Mouse (Mus musculus) hindbrain, embryonic 11.5 days (tissue): Measurements from ENCODE around the gene Nol11. TPM values are rescaled to one million over a fixed set of nuclear protein-coding genes. Genes with fewer than 3 reads are reported as not detected.

Source experiments
- ATAC-seq: fragments of 200-750 bp; cut with Nextera tagmentation; 2 replicates; pipeline ENCODE4 v1.8.0; 2017; ENCODE audit warnings: mild to moderate bottlenecking, moderate TSS enrichment, moderate library complexity; ENCODE audit not compliant: low FRiP score
- DNase-seq: peaks from one replicate; pipeline ENCODE4 v3.0.0-alpha.2; 2015; ENCODE audit warnings: low spot score
- H3K27ac ChIP-seq: fragments of 300-500 bp; sonication (generic); 2 replicates; pipeline ENCODE4 v1.5.1; 2014; ENCODE audit warnings: mild to moderate bottlenecking, low read depth, low read length
- H3K27me3 ChIP-seq: fragments of 300-500 bp; sonication (generic); 2 replicates; pipeline ENCODE4 v1.6.1; 2014; ENCODE audit warnings: mild to moderate bottlenecking, low read length, moderate library complexity, mixed read lengths; ENCODE audit not compliant: control insufficient read depth, insufficient read depth
- H3K36me3 ChIP-seq: fragments of 300-500 bp; sonication (generic); 2 replicates; pipeline ENCODE4 v1.6.1; 2014; ENCODE audit warnings: mild to moderate bottlenecking, low read length, moderate library complexity, mixed read lengths; ENCODE audit not compliant: control insufficient read depth, insufficient read depth
- H3K4me1 ChIP-seq: fragments of 300-500 bp; sonication (generic); replicated peaks from 2 replicates; pipeline ENCODE4 v1.6.1; 2014; ENCODE audit warnings: low read length, mixed read lengths; ENCODE audit not compliant: control insufficient read depth, insufficient read depth
- H3K4me2 ChIP-seq: fragments of 300-500 bp; sonication (generic); replicated peaks from 2 replicates; pipeline ENCODE4 v1.6.1; 2014; ENCODE audit warnings: mild to moderate bottlenecking, low read depth, low read length
- H3K4me3 ChIP-seq: fragments of 300-500 bp; sonication (generic); 2 replicates; pipeline ENCODE4 v1.5.1; 2014; ENCODE audit warnings: low read depth, low read length
- H3K9ac ChIP-seq: fragments of 300-500 bp; sonication (generic); 2 replicates; pipeline ENCODE4 v1.6.1; 2014; ENCODE audit warnings: low read depth, low read length
- H3K9me3 ChIP-seq: fragments of 300-500 bp; sonication (generic); 2 replicates; pipeline ENCODE4 v1.6.1; 2016; ENCODE audit warnings: low read length; ENCODE audit not compliant: control insufficient read depth
- WGBS: fragments of 180-500 bp; shearing (Covaris S2); extraction: QIAGEN DNeasy Blood & Tissue Kit; methylation state at CpG from one replicate; pipeline ENCODE4 v1.1.7; 2014; 5-methylcytosine and 5-hydroxymethylcytosine counted together
- polyA plus RNA-seq: library from polyadenylated mRNA; unstranded; fragments of >200 nt; fragmentation: Nextera tagmentation; extraction: Ambion mirVana; gene quantifications from 2 replicates; pipeline ENCODE4 v1.2.1, GENCODE M21; 2014

The Nol11 gene
- polyA plus RNA-seq, 1 experiment from 2014 or later, result 65.8 TPM

GRCm38 (mm10) chr11:107223667-107224214 is 34.6 kb upstream of the Nol11 start:
- WGBS, result 74% methylated on average over 8 of the region's 8 CpGs
- H3K4me1 ChIP-seq, result no peaks in the 10 kb centered on the region
- DNase-seq, result no peak

GRCm38 (mm10) chr11:107223169-107223561 is 34.0 kb upstream of the Nol11 start:
- H3K27ac ChIP-seq, result no peak overlapping the region
- H3K4me1 ChIP-seq, result no peaks in the 10 kb centered on the region
- ATAC-seq (no peak), DNase-seq (no peak)
- H3K9ac ChIP-seq, result no peak overlapping the region
- no peak overlapping the region for H3K4me3 ChIP-seq
- H3K36me3 ChIP-seq, result no peaks in the 10 kb centered on the region
- no peak overlapping the region for H3K4me2 ChIP-seq
- 81% methylated on average over 1 of the region's 1 CpGs for whole genome bisulfite sequencing
- no peaks in the 10 kb centered on the region for H3K9me3 ChIP-seq
- H3K27me3 ChIP-seq, result no peaks in the 10 kb centered on the region

More at GRCm38 (mm10) chr11:107223667-107224214, 34.6 kb upstream of the Nol11 start:
- H3K9me3 ChIP-seq, result no peaks in the 10 kb centered on the region
- H3K36me3 ChIP-seq, result no peaks in the 10 kb centered on the region
- no peak overlapping the region for H3K27ac ChIP-seq
- no peak overlapping the region for H3K4me2 ChIP-seq
- H3K27me3 ChIP-seq, result no peaks in the 10 kb centered on the region
- no peak overlapping the region for H3K9ac ChIP-seq
- no peak overlapping the region for H3K4me3 ChIP-seq
- no peak for ATAC-seq

DNA sequence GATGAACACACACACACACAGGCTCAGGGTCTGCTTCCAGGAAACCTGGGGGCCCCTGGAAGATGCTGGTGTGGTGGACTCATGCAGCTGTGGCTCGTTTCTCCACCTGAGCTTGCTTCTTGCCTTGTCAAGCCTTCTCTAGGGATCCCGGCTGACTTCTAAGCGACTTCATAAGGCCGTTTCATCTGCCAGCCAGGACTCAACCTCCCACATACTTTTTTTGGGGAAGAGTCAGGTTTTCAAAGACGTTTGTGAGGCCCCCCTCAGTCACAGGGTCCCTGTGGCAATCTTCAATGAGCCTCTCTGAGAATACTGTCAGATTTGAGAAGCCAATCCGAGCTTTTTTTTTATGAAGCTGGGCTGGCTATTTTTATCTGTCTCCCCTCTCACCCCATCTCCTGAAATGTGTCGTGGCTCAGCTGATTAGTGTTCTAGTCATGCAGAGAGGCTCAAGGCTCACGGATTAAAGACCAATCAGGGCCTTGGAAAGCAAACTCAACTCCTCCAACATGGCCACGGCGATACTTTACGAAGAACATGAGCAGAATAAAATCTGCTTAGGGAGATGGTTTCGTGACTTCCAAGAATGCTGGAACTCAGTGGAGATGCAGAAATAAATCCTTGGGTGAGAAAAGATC is 33.5 kb upstream of the Nol11 start:
- WGBS, result 77% methylated on average over 12 of the region's 12 CpGs
- Histone ChIP-seq H3K4me1 (no peaks in the 10 kb centered on the region), H3K36me3 (no peaks in the 10 kb centered on the region), H3K4me3 (no peak overlapping the region), H3K9ac (no peak overlapping the region), H3K27me3 (no peaks in the 10 kb centered on the region), H3K27ac (no peak overlapping the region), H3K9me3 (no peaks in the 10 kb centered on the region), H3K4me2 (no peak overlapping the region)
- no peak for DNase-seq
- ATAC-seq, result no peak

GRCm38 (mm10) chr11:107215111-107215510 is 25.9 kb upstream of the Nol11 start:
- H3K4me1 ChIP-seq, result no peaks in the 10 kb centered on the region
- DNase-seq, result no peak
- 86% methylated on average over 9 of the region's 9 CpGs for WGBS
- no peak overlapping the region for H3K9ac ChIP-seq
- no peaks in the 10 kb centered on the region for H3K27me3 ChIP-seq
- no peak for ATAC-seq
- 0 out of 2 replicates have a peak, but pooled peaks cover 2% of the 10 kb centered on the region for H3K36me3 ChIP-seq
- no peaks in the 10 kb centered on the region for H3K9me3 ChIP-seq
- H3K4me3 ChIP-seq, result no peak overlapping the region
- H3K27ac ChIP-seq, result no peak overlapping the region
- H3K4me2 ChIP-seq, result no peak overlapping the region

GRCm38 (mm10) chr11:107213745-107214144 is 24.6 kb upstream of the Nol11 start:
- 84% methylated on average over 5 of the region's 5 CpGs for WGBS
- Histone ChIP-seq H3K4me3 (no peak overlapping the region), H3K36me3 (0 out of 2 replicates have a peak, but pooled peaks cover 2% of the 10 kb centered on the region), H3K27ac (no peak overlapping the region), H3K9ac (no peak overlapping the region), H3K9me3 (no peaks in the 10 kb centered on the region), H3K4me2 (no peak overlapping the region), H3K4me1 (no peaks in the 10 kb centered on the region), H3K27me3 (no peaks in the 10 kb centered on the region)
- ATAC-seq, result no peak
- DNase-seq, result peak; percentile 58

GRCm38 (mm10) chr11:107209818-107210217 is 20.6 kb upstream of the Nol11 start:
- ATAC-seq, result no peak
- Histone ChIP-seq H3K4me3 (no peak overlapping the region), H3K4me2 (no peak overlapping the region), H3K4me1 (no peaks in the 10 kb centered on the region), H3K9me3 (no peaks in the 10 kb centered on the region), H3K27me3 (no peaks in the 10 kb centered on the region), H3K27ac (no peak overlapping the region), H3K36me3 (no peaks in the 10 kb centered on the region), H3K9ac (no peak overlapping the region)
- WGBS, result 87% methylated on average over 13 of the region's 13 CpGs
- DNase-seq, result no peak

- no peak overlapping the region for H3K27ac ChIP-seq
- H3K9ac ChIP-seq, result no peak overlapping the region
- WGBS, result 87% methylated on average over 11 of the region's 11 CpGs
- no peaks in the 10 kb centered on the region for H3K27me3 ChIP-seq
- H3K9me3 ChIP-seq, result no peaks in the 10 kb centered on the region
- H3K36me3 ChIP-seq, result no peaks in the 10 kb centered on the region
- H3K4me3 ChIP-seq, result no peak overlapping the region
- ATAC-seq (no peak), DNase-seq (no peak)
- H3K4me2 ChIP-seq, result no peak overlapping the region
- no peaks in the 10 kb centered on the region for H3K4me1 ChIP-seq
These were observed 12.6 kb upstream of the Nol11 start for GRCm38 (mm10) chr11:107201773-107202172.

- no peak overlapping the region for H3K9ac ChIP-seq
- no peak overlapping the region for H3K4me2 ChIP-seq
- no peak overlapping the region for H3K4me3 ChIP-seq
- H3K9me3 ChIP-seq, result no peaks in the 10 kb centered on the region
- H3K4me1 ChIP-seq, result no peaks in the 10 kb centered on the region
- no peak overlapping the region for H3K27ac ChIP-seq
- no peak for DNase-seq
- H3K27me3 ChIP-seq, result no peaks in the 10 kb centered on the region
- 88% methylated on average over 5 of the region's 5 CpGs for WGBS
- ATAC-seq, result no peak
- H3K36me3 ChIP-seq, result no peaks in the 10 kb centered on the region
These were observed 10.1 kb upstream of the Nol11 start for GRCm38 (mm10) chr11:107199281-107199680.

DNA sequence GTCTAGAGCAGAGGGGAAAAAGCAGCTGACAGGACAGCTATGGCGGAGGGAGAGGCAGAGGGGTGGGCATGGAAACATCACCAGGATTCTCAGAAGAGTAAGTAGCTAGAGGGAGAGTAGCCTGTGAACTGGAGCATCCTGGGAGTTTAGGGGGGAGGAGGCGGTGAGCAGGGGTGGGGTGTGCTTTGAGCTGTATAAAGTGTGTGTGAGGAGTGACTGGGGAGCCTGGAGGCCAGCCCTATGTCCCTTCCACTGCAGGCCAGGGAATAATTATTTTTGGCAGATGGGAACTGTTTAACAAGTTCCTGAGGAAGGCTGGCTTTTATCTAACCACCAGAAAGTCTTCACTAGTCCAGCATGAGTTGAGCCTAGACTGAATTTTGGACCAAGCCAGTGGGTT is 6.2 kb upstream of the Nol11 start:
- no peak overlapping the region for H3K4me3 ChIP-seq
- H3K27me3 ChIP-seq, result no peaks in the 10 kb centered on the region
- no peaks in the 10 kb centered on the region for H3K4me1 ChIP-seq
- no peaks in the 10 kb centered on the region for H3K36me3 ChIP-seq
- no peaks in the 10 kb centered on the region for H3K9me3 ChIP-seq
- H3K9ac ChIP-seq, result no peak overlapping the region
- no peak for ATAC-seq
- DNase-seq, result no peak
- H3K4me2 ChIP-seq, result no peak overlapping the region
- WGBS, result 68% methylated on average over 2 of the region's 2 CpGs
- no peak overlapping the region for H3K27ac ChIP-seq
